Mouse (Mus musculus) thymus, adult 18-20 months (tissue): Measurements from ENCODE around the gene Il33.
A peak's percentile ranks its signal among the peaks of the same experiment; 100 is the strongest.

ENCODE experiments used
- DNase-seq, 2 experiments: peaks; one replicate each; pipeline ENCODE4 v3.0.0; 2022; ENCODE audit warnings: mixed read lengths in 2 of 2

Gene Il33

GRCm38 (mm10) chr19:29924638-29925258 is at the start of gene Il33:
Il33 (plus strand) TSS chr19:29925114.
- DNase-seq, result no peak

DNA sequence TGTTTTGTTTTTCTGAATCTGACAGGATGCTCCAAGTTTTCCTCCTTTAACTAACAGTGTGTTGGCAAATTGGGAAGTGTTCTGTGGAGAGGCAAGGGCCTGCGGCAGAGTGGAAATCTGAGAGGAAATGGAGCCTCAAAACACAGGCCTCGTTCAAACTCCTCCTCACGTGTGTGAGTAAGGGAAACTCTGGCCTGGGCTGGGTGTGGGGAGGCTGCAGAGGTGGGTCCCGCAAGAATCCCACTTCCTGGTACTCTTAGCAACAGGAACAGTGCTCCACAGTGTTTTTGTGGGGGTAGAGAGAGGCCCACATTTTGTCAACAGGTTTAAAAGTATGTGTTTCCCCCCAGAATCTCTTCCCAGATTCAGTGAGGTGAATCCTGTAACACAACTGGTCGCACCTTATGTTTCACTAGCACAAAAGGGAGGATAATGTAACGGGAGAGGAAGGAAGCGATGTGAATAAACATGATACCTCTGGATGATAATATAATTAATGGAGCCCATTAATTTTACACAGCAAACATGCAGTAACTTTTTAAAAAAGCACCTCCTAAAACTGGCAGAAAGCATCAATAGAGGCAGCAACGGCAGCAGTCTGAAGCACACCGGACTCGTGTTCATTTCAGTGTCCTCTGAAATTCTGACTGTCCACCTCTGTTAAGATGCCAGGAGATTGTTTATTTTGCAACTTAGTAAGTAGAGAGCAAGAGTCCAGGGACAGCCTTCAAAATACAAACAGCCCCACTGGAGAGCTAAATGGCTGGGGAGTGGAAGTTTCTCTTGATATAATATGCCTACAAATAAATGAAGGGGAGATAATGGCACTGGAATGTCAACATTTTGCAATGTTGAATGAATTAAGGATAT is 47.3 kb upstream of the Il33 start:
- DNase-seq, result no peak

DNA sequence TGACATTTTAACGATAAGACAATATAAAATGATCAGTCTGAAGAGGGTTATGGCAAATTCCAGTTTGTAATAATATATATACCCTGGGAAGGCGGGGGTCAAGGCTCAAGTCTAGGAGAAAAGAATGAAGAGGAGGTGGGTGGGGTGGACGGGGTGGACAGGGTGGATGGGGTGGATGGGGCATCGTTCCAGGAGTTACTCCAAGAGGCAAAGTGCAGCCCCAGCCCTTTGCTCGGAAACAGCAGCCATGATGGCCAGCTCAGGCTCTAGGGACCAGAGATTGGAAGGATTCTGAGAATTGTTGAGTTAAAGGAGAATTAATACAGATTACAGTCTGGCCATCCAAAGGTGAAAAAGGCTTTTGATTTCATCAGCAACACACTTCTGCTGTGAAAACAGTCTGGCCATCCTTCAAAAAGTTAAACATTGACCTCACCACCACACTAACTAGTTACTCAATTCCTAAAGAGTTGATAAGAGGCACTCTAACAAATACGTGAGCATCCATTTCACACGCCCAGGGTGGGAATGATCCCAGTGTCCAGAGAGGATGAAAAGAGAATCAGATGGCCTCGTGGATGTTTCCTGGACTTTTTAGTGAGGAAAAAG is 45.9 kb upstream of the Il33 start:
- no peak for DNase-seq

DNA sequence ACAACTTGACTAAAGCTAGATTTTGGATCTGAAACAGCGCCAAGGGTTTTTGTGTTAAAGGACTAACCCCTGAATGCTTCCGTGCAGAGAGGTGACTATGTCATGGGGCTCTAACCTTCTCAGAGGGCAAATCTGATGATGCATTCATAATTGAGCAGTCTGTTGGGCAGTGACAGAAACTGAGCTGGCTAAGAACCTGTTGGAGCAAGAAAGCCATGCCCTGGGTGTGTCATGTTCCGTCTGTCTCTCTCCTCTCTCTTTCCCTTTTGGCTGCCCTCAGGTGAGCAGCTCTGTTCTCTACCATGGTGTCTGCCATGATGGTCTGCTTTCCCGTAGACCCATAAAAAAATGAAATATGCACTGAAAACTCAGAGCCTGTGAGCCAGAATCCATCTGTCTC is 44.0 kb upstream of the Il33 start:
- DNase-seq, result no peak

DNA sequence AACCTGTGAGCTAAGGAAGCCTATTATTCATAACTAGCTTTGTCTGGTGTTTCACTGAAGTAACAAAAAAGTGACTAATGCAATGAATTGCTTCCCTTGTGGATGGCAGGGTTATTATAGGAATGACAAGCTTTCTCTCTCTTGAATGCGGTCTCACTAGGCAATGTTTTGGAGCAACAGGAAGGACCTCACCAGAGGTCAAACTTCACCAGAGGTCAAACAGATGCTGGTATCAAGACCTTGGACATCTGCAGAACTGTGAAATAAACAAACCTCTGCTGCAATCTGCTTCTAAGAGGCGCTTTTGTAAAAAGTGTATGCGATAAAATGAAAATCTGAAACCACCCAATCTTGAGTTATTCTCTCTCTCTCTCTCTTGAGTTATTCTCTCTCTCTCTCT is 42.2 kb upstream of the Il33 start:
- no peak for DNase-seq

DNA sequence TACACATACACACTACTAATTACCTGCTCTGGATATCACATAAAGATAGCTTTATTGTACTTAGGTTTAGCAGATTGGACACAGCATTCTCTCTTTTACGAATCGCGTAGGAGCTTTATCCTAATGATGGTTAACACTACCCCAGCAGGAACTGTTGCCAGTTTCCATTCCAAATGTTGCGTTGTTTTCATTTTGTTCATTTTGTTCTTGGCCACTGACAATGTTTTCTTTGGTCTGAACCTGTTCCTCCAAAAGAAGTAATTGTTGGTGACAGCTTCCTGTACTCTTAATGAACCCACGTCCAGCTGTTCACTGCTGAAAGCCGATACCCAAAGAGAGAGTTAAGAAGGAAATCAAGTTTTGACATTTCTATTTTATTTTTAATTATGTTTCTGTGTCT is 39.4 kb upstream of the Il33 start:
- DNase-seq, result no peak

GRCm38 (mm10) chr19:29887476-29887875 is 37.4 kb upstream of the Il33 start:
- DNase-seq, result no peak

GRCm38 (mm10) chr19:29888946-29889345 is 36.0 kb upstream of the Il33 start:
- no peak for DNase-seq

GRCm38 (mm10) chr19:29891981-29892380 is 32.9 kb upstream of the Il33 start:
- DNase-seq, result no peak

- no peak for DNase-seq
Observed at GRCm38 (mm10) chr19:29892786-29893185, 32.1 kb upstream of the Il33 start.

DNA sequence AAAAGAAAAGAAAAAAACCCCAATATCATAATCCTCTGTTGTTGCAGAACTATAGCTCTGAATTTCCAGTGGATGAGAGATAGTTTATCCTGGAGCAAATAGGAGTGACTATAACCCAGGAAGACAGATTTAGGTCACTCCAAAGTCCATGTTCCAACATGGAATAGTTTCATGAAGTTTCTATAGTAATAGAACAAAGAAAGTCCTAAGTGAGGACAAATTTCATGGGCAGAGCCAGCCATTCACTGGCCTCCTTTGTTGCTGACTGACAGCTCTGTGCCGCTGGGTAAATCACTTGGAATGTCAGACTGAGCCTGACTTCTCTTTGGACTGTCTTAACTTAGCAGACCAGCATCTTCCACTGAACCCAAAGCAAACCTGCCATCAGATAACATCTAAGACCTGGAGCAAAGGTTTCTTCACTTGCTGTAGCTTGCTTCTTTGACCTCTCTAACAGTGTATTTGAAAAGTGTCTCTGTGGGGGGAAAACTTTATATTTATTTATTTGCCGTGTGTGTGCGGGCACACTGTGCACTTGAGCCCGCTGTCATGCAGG is 31.1 kb upstream of the Il33 start:
- DNase-seq, result no peak

DNA sequence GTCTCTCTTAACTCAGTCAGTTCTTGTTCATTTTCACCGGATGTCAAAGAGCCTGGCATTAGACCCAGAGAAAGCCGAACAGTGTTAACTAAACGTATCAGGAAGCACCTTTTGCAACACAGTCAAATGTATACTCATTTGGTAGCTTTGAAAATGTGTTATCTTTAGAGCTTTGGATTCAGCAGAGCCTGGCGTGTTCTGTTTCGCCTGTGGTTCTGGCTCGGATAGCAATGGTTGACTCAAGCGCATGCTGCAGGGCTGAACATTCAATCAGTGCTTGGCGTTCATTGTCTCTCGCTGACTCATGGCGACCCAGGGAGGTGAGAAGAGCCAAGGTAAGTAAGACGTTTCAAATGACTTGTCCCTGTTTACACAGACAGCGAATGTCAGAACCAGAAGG is 30.5 kb upstream of the Il33 start:
- no peak for DNase-seq

- no peak for DNase-seq
Observed at GRCm38 (mm10) chr19:29895047-29895446, 29.9 kb upstream of the Il33 start.

GRCm38 (mm10) chr19:29900318-29900717 is 24.6 kb upstream of the Il33 start:
- DNase-seq, result no peak

DNA sequence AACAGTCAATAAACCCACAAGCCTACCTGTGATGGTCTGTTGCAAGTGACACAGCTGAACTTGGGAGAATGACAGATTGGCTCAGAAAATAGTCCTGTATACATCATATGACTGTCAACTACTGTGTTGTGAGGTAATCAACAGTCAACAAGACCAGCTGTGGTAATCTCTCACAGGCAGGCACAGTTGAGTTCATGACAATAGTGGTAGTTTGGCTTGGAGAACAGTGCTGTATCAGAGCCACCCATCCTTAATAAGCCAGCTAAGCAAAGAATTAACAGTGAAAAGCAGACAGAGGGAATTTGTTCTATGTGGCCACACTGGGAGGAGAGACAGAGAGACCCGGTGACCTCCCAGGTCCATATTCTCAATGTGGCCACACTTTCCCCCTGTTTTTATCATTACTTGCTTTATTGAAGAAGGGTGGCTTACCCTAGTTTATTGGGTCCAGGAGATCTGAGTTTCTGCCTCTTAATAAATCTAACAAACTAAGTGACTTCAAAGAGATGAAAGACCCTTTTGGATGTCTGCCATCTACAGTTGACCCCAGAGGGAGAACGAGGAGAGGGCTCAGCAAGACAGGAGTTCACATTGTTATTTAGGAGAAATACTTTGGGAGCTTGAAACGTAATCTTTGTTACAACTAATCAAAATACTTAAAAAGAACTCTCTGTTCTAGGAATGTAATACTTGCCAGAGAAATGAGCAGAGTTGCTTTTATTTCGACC is 22.4 kb upstream of the Il33 start:
- no peak for DNase-seq

DNA sequence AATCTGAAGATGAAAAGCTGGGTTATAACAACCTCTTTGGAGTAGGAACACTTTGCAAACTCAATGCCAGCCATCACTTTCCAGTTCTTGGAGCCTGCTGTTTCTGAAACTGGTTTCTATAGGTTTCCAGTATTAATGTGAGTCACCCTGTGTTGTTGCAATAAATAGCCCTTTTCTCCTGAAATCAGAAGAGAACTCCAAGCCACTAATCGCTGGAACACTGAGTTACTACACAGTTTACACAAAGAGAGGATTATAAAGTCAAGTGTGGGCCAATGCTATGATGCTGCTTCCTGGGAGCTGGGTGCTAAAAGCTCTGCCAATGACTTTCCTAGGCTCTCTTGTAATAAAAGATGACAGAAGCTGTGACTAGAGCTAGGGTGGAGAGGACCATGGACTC is 19.0 kb upstream of the Il33 start:
- no peak for DNase-seq

DNA sequence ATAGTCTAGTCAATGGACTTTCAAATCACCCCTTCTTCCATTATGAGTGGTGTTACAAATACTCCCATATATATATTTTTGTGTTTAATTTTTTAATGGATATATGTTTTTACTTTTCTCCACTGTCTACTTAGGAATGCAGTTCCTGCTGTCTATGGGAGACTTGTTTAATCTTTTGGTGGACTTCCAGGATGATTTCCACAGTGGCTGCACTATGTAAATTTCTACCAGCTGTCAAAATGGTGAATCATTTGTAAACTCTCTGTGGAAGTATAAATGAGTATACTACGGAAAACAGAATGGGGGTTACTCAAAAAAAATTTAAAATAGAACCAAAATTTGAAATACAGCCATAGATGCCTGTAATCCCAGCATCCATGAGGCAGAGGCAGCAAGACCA is 15.7 kb upstream of the Il33 start:
- no peak for DNase-seq

DNA sequence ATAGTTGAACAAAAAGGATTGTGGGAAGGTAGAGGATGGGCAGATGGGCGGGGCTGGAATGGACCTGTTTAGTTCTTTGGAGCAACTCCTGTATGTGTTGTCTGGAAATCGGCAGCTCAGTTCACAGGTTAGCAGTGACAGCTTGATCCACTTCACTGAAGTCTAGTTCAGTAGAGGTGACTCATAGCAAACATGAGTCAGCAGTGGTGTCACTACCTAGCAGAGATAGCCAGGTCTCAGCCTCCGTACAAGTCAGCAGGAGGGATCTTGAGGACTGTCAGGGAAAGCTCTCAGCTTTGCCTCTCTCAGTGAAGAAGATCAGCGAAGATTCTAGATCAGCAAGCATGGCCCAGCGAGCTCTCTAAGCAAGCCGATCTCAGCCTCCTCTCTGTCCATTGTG is 13.0 kb upstream of the Il33 start:
- DNase-seq, result no peak

GRCm38 (mm10) chr19:29917421-29917820 is 7.5 kb upstream of the Il33 start:
- DNase-seq, result no peak

- no peak for DNase-seq
Observed at GRCm38 (mm10) chr19:29926101-29926755, 1.3 kb downstream of the Il33 start.

GRCm38 (mm10) chr19:29930296-29930695 is 5.4 kb downstream of the Il33 start:
- peak in 1 of 2 experiments; percentile 17 for DNase-seq

GRCm38 (mm10) chr19:29937445-29937844 is 12.5 kb downstream of the Il33 start:
- no peak for DNase-seq

GRCm38 (mm10) chr19:29940239-29940638 is 15.3 kb downstream of the Il33 start:
- DNase-seq, result no peak
